Mouse (Mus musculus): Measurements from ENCODE around the gene Tuba1a. TPM values are rescaled to one million over a fixed set of nuclear protein-coding genes. Genes with fewer than 3 reads are reported as not detected.
A peak's percentile ranks its signal among the peaks of the same experiment; 100 is the strongest.
"Not testable (repeated sequence)": the region's sequence is repeated elsewhere in the genome, so short reads cannot be mapped to it uniquely, and the experiment has no call there.

Tuba1a gene
- total RNA-seq, 2 experiments from 2014 or later, result 2,120 to 2,322 TPM

DNA sequence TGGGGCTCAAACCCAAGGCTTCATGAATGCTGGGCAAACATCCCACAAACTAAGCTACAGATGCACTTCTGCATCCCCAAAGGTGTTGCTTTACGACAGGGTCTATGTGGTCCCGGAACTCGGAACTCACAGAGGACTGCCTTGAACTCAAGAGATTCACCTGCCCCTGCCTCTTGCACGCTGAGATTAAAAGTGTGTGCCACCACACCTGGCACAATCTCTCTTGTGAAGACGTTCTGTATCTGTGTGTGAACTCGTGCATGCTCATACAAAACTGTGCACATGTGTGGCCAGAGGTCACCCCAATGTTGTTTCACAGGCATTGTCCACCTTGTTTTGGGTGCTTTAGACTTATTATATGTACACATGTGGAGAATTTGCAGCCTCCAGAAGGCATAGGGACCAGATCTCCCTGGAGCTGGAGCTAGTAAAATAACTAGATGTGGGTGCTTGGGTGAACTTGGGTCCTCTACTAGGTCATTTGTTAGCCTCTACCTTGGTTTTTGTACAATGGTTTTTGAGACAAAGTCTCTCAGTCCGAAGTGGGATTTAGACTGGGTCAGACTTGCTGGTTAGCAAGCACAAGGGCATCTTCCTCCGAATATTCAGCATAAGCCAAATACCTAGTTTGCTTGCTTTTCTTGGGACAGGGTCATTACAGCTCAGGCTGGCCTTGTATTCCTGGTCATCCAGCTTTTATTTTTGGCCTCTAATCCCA, 23.3 kb downstream of the Tuba1a start:
- no peak for DNase-seq (ENCODE audit: low spot score in 2 of 2)

DNA sequence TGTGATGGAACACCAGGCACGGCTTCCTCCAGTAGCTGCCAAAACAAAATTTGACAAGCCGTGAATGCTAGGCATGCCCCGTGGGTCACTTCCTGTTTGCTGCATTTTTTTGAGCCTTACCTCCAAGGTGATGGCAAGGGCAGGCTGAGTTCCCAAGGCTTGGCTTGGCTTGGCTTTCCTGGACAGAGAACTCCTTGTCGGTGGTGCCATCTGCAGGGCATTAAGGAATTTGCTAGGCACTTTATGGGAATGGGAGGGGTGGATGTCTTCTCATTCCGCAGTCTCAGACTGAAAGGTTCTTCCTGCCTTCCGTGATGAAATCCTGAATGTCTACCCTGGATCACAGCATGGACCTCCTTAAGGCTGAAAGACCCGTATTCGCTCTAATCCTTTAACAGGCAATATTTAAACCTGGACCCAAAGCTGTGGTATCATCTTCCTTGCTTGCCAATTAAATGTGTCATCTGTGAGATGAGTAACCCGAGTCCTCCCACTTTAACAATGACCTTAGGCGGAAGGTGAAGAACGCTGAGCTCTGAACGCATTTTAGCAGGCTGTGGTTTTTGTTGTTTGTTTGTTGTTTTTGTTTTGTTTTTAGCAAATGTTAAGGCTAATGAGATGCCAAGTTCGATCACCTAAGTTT, 24.8 kb downstream of the Tuba1a start:
- peak; percentile 64 to 75 for DNase-seq (ENCODE audit: low spot score in 2 of 2)

DNA sequence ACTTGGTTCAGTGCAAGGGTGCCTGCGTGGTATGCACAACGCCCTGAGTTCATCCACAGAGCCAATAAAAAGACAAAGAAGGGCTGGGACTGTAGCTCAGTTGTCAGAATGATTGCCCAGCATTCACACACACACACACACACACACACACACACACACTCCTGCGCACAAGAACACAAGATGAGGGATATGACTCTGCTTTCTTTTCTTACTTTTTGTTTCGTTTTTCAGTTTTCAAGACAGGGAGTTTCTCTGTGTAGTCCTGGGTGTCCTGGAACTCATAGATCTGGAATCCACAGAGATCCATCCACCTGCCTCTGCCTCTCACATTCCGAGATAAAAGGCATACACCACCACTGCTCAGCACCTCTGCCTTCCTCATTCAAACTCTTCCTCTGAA, 25.9 kb downstream of the Tuba1a start:
- DNase-seq (ENCODE audit: low spot score in 2 of 2), result no peak

GRCm38 (mm10) chr15:98924682-98925081, 28.8 kb downstream of the Tuba1a start:
- DNase-seq (ENCODE audit: low spot score in 2 of 2), result no peak

- no peak for DNase-seq (ENCODE audit: low spot score in 2 of 2)
These were observed 30.4 kb downstream of the Tuba1a start for GRCm38 (mm10) chr15:98923031-98923537.

- no peak for DNase-seq (ENCODE audit: low spot score in 2 of 2)
These were observed 30.9 kb downstream of the Tuba1a start for GRCm38 (mm10) chr15:98922581-98922980.

DNA sequence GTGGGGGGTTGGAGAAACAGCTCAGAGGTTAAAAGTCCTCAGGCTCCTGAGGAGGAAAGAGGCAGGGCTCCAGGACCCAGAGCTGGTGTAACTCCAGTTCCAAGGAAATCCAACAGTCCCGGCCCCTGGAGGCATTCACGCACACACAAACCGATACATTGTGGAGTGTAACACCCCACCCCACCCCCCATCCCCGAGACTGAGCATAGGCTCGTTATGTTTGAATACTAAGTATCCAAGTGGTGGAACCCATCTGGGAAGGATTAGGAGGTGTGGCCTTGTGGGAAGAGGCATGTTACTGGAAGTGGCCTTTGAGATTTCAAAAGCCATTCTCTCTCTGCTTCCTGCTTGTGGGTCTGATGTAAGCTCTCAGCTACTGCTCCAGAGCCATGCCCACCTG, 32.0 kb downstream of the Tuba1a start:
- DNase-seq (ENCODE audit: low spot score in 2 of 2), result no peak

GRCm38 (mm10) chr15:98918499-98918895, 35.0 kb downstream of the Tuba1a start:
- DNase-seq (ENCODE audit: low spot score in 2 of 2), result not testable (repeated sequence)

DNA sequence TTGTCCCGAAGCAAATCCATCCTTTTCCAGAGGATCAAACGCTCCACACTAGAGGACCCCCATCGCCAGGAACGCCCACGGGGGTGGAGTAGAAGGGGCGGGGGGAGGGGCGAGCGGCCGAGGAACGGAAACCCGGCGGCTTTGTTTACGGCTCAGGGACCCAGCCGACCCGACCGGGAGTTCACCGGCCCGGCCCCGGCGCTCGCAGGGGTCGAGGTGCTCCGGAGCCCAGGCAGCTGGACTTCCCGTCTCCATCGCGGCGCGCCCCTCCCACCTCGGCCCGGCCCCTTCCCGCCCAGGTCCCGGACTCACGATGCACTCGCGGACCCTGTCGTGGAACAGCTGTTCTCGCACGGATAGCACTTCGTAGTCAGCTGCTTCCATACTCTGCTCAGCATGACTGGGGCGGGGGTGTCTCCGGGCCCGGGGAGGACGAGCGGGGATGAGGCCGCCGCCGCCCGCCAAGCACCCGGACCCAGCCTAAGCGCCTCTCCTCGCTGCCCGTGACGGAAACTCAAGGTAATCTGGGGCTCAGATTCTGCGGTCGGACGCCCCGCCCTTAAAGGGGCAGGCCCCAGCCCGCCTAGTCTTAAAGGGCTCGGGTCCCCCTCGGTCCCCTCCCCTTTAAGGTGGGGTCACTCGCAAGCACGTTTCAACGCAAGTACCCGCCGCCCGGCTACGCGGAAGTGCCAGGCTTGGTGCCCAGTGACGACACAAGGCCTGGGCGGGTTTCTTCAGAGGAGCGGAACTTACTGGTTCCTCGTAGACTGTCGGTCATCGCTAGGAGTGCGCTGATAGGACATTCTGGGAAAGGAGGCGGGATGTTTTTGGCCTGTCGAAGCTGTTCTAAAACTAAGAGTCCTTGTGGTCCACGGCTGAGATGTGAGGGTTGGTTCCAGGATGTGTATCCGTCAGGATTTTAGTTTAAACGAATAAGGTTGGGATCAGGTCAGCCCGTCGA, 35.7 kb downstream of the Tuba1a start, which contains the start of gene Lmbr1l:
Lmbr1l (minus strand) TSS at position 694 of the 961 bp plus-strand sequence.
- DNase-seq (ENCODE audit: low spot score in 2 of 2), result peak; percentile 98 to 100

DNA sequence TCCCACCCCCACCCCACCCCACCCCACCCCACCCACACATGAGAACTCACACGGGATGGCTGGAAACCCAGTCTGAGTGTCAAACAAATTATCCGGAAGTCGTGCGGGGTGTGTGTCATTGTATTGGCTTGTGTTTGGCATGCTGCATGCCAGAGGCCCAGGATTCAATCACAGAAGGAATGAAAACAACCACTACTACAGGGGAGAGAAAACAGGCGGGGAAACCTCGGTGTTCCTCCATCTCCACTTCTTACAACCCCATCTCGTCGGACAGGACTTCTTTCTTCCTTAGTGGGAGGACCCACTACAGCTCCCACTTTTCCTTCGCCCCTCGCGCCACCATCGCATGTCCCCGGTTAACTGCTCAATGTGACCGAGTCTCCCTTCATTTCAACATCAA, 36.4 kb downstream of the Tuba1a start:
- no peak for DNase-seq (ENCODE audit: low spot score in 2 of 2)

DNA sequence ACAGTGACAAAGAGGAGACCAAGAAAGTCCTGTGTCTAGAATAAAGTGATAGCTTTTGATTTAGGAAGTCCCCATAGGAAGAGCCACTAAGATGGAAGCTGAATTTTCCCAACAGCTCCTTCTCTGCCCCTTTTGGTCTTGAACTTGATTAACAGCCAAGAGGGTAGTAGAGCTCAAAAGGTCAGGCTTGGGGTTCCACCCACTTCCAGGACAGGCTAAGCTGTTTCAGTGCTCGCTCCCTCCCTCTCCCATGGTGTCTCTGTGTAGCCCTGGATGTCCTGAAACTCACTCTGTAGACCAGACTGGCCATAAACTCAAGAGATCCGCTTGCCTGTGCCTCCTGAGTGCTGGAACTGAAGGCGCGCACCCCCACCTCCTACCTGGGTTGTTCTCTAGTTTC, 37.5 kb downstream of the Tuba1a start:
- no peak for DNase-seq (ENCODE audit: low spot score in 2 of 2)

GRCm38 (mm10) chr15:98914903-98915302, 38.6 kb downstream of the Tuba1a start:
- no peak for DNase-seq (ENCODE audit: low spot score in 2 of 2)

- DNase-seq (ENCODE audit: low spot score in 2 of 2), result peak in 1 of 2 experiments; percentile 39
These were observed 48.8 kb downstream of the Tuba1a start for GRCm38 (mm10) chr15:98904692-98905091.

- no peak for DNase-seq (ENCODE audit: low spot score in 2 of 2)
These were observed 50.9 kb downstream of the Tuba1a start for GRCm38 (mm10) chr15:98902600-98902999.

DNA sequence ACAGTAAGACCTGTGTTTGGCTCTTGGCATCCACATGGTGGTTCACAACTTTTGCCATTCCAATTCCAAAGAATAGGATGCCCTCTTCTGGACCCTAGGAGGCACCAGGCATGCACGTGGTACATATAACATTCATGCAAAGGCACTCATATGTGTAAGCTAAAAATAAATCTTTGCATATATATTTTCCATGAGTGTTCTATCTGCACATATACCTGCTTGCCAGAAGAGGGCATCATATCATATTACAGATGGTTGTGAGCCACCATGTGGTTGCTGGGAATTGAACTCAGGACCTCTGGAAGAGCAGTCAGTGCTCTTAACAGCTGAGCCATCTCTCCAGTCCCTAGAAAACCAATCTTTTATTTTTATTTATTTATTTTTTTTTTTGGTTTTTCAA, 52.0 kb downstream of the Tuba1a start:
- no peak for DNase-seq (ENCODE audit: low spot score in 2 of 2)

Other genes starting within 250 kb of the Tuba1a start
- gene Ccdc65, start 245.5 kb downstream of the Tuba1a start, total RNA-seq (2021), result 10 to 100 TPM in 1 of 2 experiments, 1 to 10 TPM in 1; 8.9 to 10.1 TPM
- 1 to 10 TPM; 1.3 to 2.7 TPM for gene Fkbp11, start 225.5 kb downstream of the Tuba1a start, total RNA-seq (2021)
- gene Arf3, start 190.5 kb downstream of the Tuba1a start, total RNA-seq (2021), result 100 to 1,000 TPM; 791 to 794 TPM
- gene Wnt10b, start 175.6 kb downstream of the Tuba1a start, total RNA-seq (2021), result under 1 TPM; 0.41 to 0.48 TPM
- not detected for gene Wnt1, start 163.8 kb downstream of the Tuba1a start, total RNA-seq (2021)
- gene Ddn, start 144.2 kb downstream of the Tuba1a start, total RNA-seq (2021), result 100 to 1,000 TPM; 747 to 793 TPM
- 10 to 100 TPM; 44.5 to 46.2 TPM for gene Prkag1, start 122.2 kb downstream of the Tuba1a start, total RNA-seq (2021)
- 10 to 100 TPM; 71.7 to 83.1 TPM for gene Kmt2d, start 82.5 kb downstream of the Tuba1a start, total RNA-seq (2021)
- gene Rhebl1, start 59.2 kb downstream of the Tuba1a start, total RNA-seq (2021), result 1 to 10 TPM; 8.1 to 9.3 TPM
- under 1 TPM; 0.31 to 0.35 TPM for gene Dhh, start 55.2 kb downstream of the Tuba1a start, total RNA-seq (2021)
- gene Lmbr1l, start 35.5 kb downstream of the Tuba1a start, total RNA-seq (2021), result 10 to 100 TPM; 13.7 to 17.9 TPM
- 100 to 1,000 TPM; 661 to 671 TPM for gene Tuba1b, start 19.1 kb downstream of the Tuba1a start, total RNA-seq (2021)
- gene Gm49450, start 152 bp downstream of the Tuba1a start, total RNA-seq (2021), result not detected
- 100 to 1,000 TPM; 119 to 162 TPM for gene Tuba1c, start 76.2 kb upstream of the Tuba1a start, total RNA-seq (2021)
- 1 to 10 TPM; 3.7 to 5.1 TPM for gene Prph, start 101.5 kb upstream of the Tuba1a start, total RNA-seq (2021)
- 1 to 10 TPM; 1.2 to 2.6 TPM for gene Troap, start 120.9 kb upstream of the Tuba1a start, total RNA-seq (2021)
- under 1 TPM in 1 of 2 experiments, not detected in 1; 0.44 TPM for gene C1ql4, start 134.1 kb upstream of the Tuba1a start, total RNA-seq (2021)
- gene Dnajc22, start 139.5 kb upstream of the Tuba1a start, total RNA-seq (2021), result under 1 TPM in 1 of 2 experiments, not detected in 1; 0.28 TPM
- gene Spats2, start 172.2 kb upstream of the Tuba1a start, total RNA-seq (2021), result 10 to 100 TPM; 35.2 to 38.6 TPM

Measured in layer of hippocampus, postnatal 14 days (tissue).